Mouse (Mus musculus): Measurements from ENCODE around the gene Trp53.
"Not testable (repeated sequence)": the region's sequence is repeated elsewhere in the genome, so short reads cannot be mapped to it uniquely, and the experiment has no call there.

Gene Trp53

DNA sequence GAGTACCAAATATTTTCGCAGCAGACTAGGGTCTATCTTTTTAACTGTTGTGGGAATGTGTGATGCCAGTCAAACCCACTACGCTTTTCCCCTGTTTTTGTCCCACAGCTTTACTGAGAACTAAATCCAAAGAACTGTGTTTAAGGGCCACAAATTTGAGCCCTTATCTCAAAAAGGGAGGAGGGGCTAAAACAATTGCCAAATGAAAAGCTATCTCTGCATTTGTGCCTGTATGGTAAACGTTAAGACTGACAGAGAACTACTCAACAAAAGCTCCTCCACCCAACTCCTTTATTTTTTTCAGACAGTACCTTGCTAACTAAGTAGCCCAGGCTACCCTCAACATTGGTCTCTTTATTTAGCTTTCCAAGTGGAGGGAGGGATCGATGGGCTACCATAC is 12.6 kb downstream of the Trp53 start:
- DNase-seq (ENCODE audit: extremely low read depth, low read depth), result no peak

DNA sequence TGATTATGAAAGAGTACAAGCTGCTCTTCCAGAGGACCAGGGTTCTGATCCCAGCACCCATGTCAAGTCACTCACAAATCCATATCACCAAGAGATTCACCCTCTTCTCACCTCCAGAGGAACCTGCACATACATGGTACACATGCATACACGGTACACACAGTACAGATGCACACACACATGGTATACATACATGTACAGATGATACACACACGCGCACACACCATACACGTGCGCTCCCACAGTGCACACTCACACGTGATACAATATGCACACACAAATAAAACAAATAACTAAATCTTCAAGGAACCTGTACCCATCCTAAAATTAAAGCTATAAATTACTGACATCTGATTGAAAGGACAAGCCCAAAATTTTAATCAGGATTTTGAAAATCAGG is 14.7 kb downstream of the Trp53 start:
- no peak for DNase-seq (ENCODE audit: extremely low read depth, low read depth)

DNA sequence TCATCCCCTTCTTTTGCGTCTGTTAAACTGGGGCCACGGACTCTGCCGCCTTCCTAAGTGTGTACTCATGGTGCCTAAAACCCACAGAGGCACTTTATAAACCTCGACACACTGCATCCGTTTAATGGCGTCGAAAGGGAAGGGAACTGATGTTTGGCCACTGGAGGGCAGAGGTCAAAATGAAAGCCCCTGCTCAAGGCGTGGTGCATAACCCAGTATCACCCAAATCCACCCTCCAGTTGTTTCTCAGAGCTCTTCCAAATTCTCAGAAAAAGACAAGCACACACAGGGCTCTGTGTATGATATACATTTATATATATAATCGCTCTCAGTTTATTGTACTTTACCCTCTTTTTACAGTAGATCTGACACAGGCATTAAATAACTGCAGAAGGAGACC is 19.3 kb downstream of the Trp53 start:
- DNase-seq (ENCODE audit: extremely low read depth, low read depth), result no peak

DNA sequence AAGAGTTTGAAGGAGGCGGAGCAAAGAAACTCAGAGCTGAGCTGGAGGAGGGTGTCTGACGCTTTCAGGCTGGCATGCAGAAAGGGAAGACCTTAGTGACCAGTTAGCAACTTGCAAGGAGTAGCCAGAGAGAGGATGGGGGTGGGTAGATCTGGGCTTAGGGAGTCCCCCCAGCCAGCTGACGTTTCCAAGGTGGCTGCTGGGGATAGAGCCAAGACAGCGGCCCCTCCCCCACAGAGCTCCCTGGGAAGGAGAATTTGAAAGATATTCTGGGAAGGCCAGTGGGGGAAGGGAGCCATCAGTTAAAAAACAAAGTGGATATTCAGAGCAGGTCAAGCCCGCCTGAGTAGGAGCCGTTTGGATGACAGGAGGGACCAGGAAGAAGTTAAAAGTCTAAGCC is 19.9 kb downstream of the Trp53 start:
- no peak for DNase-seq (ENCODE audit: extremely low read depth, low read depth)

DNA sequence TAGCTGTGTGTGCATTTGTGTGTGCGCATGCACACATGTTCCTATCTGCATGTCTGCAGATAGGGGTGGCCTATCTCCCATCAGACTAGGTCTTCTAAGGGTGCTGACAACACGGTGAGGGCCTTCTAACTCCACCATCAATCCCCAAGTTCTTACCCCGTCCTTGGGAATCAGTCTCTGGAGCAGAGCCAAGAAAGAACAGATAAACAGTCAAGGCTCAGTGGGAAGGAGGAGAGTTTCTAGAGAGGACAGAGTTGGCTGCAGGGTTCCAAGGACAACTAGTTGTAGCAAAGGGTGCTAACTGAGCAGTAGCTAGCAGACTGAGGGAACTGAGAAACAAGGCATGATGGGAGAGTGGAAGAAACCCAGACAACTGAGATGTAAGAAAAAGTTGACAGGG is 21.6 kb downstream of the Trp53 start:
- DNase-seq (ENCODE audit: extremely low read depth, low read depth), result no peak

DNA sequence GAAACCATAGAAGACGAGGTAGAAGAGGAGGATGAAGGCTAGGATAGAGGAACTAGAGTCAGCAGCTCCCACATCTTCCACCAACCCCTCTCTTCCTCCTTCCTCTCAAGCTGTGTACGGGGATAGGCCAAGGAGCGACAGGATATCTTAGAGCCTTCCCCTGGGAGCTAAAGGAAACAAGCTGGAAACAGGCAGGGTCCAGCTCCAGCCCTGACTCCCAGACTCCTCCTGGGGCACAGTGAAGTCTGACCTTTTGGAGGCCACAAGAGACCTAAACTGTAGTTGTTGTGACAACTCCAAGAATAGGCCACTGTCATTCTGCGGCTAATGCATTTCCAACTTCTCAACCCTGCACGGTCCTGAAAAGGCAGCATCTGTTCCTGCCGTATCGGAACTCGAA is 23.4 kb downstream of the Trp53 start:
- no peak for DNase-seq (ENCODE audit: extremely low read depth, low read depth)

DNA sequence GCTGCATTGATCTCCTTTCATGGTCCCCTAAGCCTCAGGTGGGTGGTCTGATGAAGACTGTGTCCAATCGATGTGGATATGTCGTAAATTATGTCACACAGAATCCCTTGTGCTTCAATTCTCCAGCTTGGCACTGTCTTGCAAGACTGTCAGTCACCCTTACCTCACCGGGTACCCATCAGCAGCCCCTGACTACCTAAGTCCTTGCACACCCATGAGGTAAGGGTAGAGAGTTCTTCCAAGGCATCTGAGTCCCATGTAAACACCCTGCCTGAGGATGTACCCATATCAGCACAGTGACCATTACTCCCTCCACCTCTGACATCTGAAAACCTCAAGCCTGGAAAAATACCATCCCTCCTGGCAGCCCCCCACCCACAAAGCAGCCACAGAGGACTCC is 24.2 kb downstream of the Trp53 start:
- DNase-seq (ENCODE audit: extremely low read depth, low read depth), result no peak

DNA sequence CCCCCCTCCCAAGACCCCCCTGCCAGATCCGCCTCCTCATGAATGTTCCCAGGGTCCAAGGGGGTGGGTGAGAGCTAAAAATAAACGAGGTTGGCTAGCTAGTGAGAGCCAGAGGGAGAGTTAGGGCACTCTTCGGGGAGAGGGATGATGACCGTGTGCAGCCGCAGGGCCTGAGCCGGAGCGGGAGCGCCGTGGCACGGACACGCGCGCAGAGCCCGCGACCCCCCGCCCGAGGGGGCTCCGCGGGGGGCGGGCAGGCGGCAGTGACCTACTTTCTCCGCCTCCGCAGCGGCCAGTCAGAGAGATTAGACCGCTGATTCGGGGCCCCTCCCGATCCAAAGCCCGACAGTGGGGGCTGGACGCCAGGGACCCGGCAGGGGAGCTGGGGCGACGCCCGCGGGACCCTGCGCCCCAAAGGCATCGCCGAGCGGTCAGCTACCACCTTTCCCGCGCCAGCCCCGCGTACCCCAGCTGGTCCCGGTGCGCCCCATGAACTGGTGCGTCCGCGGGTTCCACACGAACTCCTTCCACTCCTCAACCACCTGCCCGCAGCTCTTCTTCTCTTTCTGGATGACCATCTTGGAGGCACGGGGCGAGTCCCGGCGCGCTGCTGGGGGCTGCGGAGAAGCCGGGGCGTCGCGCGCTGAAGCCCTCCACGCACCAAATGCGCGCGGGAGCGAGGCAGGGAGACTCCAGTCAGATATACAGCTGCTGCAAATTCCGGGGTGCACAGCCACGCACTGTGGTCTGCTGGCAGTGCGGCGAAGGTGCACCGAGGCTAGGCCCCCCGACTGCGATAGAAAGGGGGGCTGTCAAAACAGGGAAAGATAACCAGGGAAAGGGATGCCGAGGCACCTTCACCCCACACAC is 24.9 kb downstream of the Trp53 start:
- DNase-seq (ENCODE audit: extremely low read depth, low read depth), result no peak

DNA sequence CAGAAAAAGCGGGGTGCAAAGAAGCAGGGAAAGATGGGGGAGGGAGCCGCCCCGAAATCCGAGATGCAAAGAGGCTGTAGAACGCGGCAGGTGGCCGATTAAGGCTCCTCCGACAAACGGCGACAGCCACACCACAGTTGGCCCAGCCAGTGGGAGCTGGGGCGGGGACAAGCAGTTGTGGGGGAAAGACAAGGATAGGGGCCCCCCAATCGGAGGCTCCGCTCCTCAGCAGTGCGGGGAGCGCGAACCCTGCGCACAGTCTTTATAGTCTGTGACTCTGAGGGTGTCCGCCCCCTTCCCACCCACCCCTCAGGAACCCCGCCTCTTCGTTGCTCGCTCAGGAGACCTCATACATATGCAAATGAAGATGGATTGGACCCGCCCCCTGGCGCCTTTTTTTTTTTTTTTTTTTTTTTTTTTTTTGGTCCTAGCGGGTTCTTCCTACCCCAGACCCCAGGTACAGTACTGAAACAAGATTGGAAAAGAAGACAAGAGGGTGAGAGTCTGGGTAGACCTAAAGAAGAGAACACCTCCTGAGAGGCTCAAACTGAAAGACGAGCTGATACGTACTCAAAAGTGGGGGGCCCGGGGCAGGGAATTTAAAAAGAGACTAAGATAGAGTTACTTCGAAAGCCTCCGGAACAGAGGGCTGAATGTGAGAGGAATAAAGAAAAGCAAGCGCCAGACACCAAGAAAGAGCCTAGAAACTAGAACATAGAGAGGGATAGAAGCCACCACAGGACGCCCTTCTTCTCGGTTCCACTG is 25.7 kb downstream of the Trp53 start, which contains the start of gene Atp1b2:
Gene Atp1b2, minus strand, starts transcription at position 217 of the 765 bp plus-strand sequence.
- peak; percentile 85 for DNase-seq (ENCODE audit: extremely low read depth, low read depth)

DNA sequence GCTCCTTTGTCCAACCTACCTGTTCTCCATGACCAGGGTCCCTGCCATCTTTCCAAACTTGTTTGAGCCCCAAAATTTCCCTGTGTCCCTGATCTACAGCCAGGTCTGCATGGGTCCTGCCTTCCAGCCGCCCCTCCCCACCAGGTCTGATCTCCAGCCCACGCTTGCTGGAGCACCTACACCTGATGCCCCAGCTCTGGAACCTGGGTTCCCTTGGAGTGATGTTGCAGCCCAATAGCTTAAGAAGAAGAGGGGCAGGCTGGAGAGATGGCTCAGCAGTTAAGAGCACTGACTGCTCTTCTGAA is 26.3 kb downstream of the Trp53 start:
- no peak for DNase-seq (ENCODE audit: extremely low read depth, low read depth)

DNA sequence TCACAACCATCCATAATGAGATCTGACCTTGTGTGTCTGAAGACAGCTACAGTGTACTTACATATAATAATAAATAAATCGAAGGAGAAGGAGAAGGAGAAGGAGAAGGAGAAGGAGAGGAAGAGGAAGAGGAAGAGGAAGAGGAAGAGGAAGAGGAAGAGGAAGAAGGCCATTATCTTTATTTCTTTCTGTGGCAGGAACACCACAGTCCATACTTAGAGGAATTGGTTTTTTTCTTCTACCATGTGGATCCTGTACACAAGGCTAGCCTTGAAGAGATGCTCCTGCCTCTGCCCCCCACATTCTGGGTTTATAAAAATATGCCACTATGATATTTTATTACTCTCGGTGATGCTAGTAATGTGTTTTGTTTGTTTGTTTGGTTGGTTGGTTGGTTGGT is 26.7 kb downstream of the Trp53 start:
- DNase-seq (ENCODE audit: extremely low read depth, low read depth), result no peak

DNA sequence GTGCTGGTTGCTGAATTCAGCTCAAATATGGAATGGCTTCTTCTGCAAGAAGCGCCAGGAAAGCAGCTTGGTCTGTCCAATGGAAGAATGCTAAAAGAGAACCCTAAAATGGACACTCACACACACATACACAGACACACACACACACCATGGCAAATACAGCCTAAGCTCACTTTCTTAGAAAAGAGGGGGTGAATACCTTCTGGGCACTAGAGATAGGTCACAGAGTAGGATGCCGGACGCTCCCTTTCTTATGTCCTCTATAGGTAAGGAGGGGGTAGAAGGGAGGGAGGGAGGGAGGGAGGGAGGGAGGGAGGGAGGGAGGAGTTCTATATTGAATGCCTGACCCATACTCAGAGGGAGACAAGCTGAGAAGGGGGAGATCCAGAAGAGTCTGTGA is 28.4 kb downstream of the Trp53 start:
- DNase-seq (ENCODE audit: extremely low read depth, low read depth), result no peak

DNA sequence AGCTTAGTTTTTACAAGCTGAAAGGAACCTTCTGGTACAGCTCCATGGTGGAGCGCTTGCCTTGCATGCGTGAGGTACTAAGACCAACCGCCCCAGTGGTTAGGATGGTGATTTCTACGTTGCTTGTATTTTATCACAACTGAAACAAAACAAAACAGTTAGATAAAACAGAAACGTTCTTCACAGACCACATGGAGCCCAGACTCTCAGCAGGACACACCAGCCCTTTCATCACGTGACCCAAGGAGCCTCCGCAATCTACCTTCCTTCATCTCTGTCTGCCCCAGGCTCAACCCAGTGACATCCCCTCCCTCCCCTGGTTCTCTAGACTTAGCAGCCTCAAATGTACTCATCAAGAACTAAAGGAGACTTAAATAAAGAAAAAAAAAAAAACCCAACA is 29.3 kb downstream of the Trp53 start:
- no peak for DNase-seq (ENCODE audit: extremely low read depth, low read depth)

DNA sequence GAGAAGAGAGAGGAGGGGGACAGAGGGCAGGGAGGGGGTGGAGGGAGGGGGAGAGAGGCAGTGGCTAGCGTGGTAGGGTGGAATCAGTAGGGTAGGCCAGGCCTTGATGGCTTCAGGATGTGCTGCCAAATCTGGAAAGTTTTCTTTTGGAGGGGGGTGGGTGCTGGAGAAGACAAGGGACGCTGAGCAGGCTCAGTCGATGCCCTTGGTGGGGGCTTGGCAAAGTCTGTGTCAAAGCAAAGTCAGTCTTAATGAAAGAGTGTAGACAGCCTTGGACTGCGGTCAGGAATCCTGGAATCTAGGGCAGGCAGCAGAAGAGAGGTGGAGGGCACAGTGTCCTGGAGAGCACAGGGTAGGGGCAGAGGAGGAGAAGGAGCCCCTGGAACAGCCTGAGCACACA is 30.7 kb downstream of the Trp53 start:
- no peak for DNase-seq (ENCODE audit: extremely low read depth, low read depth)

DNA sequence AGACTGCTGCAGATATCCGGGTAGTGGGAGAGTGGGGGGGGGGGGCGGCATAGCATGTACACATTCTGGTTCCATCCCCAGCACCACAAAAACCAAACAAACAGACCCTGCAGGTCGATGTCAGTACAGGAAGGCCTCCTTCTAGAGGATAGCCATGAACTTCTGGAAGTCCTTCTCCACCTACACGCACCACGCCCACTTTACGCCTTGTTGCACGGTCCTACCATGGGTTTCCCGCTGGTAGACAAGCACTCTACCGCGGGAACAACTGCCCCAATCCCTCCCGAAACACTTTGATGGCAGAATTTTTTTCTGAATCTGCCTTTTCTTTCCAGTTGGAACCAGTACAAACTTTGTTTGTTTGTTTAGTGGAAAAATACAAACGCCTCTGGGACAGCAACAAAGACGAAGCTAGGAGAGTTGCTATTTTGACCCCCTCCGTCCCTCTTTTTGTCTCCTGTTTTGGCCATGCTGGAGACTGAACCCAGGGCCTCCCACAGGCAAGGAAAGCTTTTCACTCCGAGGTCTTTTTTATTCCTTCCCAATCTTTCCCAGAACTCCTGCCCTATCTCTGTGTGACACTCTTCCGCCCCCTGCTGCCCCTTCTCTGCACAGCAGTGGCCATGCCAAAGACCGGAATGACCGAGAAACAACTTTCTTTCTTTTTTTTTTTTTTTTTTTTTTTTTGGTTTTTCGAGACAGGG is 33.5 kb downstream of the Trp53 start:
- no peak for DNase-seq (ENCODE audit: extremely low read depth, low read depth)

DNA sequence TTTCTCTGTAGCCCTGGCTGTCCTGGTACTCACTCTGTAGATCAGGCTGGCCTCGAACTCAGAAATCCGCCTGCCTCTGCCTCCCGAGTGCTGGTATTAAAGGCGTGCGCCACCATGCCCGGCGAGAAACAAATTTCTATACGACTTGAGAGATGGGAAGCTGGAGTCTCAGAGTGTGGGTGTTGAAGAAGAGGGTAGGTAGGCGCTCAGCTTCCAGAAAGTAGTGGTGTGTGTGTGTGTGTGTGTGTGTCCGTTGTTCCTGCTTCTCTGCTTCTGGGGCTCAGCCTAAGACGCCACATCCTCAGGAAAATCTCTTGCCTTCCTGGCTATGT is 34.1 kb downstream of the Trp53 start:
- DNase-seq (ENCODE audit: extremely low read depth, low read depth), result not testable (repeated sequence)

DNA sequence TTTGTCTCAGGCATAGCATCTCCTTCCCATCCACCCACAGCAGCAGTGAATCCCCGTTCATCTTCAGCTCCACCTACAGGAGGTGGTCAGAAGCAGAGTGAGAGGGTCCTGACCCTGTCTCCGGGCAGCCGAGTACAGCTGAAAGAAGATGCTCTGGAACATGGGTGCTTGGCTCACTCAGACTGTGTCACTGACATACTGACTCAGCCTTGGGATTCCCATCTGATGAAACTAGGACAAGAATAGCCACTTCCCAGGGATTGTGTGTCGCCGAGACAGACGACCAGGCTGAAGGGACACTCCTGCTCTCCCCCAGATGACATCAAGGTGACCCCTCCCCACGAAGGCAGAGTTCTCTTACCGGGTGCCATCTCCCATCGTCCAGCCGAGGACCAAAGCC is 36.6 kb downstream of the Trp53 start:
- DNase-seq (ENCODE audit: extremely low read depth, low read depth), result no peak

DNA sequence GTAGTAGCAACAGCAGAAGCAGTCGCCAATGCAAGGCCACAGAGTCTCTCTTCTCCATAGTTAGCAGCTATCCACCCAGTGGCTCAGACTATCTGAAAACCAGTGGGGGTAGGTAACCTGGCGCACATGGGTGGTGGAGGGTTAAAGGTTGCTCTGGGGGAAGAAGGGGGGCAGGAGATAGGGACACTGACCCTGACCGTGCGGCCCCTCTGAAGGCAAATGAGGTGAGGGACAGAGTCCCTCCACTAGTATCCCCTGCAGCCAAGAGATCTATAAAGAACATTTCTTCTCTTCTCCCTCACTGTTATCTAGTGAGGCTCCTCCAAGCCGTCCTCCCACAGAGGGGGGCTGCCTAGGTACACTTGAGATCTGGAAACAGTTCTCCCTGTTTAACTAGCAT is 37.6 kb downstream of the Trp53 start, which contains the start of gene Shbg:
Gene Shbg, minus strand, starts transcription at position 101 of the 400 bp plus-strand sequence.
- DNase-seq (ENCODE audit: extremely low read depth, low read depth), result no peak

DNA sequence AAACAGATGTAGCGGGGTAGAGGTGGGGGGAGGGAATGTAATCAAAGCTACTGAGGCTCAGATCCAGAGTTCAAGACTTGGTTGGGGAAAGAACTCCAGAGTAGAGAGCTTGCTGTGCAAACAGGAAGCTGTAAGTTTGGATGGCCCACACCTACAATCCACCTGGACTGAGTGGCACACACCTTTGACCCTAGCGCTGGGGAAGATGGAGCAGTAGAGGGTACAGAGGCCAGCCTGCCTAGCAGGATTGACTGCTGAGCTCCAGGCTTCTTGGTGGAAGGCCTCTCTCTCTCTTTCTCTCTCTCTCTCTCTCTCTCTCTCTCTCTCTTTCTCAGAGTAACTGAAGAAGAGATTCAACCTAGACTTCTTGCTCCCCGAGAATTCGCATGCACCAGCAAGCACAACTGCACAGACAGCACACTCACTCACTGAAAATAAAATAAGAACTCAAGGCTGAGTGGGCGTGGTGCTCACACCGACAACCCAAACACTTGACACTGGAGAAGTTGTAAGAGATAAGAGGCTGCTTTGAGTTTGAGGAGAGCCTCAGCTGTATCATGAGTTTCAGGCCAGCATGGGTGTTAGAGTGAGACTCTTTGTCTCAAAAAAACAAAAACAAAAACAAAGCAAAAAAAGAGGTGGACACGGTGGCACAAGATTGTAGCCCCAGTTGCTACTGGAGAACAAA is 40.4 kb downstream of the Trp53 start:
- no peak for DNase-seq (ENCODE audit: extremely low read depth, low read depth)

DNA sequence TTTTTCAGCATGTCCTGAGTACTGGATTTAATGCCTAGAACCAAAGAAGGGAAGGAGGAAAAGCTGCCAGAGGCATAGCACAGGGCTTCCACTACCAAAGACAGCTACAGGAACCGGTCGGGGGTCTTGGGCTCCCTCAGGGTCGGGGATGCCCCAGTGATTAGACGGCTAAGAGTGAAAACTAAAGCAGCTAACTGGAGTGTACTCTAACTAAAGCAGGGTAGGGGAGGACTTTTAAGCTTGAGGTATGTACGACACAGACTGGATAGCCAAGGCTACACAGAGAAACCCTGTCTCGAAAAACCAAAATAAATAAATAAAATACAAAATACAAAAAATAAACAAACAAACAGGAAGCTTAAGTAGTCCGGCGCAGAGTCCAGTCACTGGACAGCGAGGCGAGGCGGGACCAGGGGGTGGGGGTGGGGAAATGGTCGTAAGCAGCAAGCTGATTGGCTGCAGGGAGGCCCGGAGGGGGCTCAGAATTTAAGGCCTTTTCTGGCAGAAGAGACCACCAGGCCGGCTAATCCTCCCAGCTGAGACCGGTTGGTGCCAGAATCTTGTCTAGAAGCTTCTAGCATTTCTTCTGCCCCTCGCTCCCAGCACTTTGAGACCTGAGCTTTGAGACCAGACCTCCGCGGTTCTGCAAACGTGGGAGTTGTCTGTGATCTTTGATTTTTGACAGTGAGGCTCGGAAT is 41.6 kb downstream of the Trp53 start, which contains the start of gene Sat2:
Gene Sat2, plus strand, starts transcription at position 454 of the 698 bp plus-strand sequence.
- no peak for DNase-seq (ENCODE audit: extremely low read depth, low read depth)

DNA sequence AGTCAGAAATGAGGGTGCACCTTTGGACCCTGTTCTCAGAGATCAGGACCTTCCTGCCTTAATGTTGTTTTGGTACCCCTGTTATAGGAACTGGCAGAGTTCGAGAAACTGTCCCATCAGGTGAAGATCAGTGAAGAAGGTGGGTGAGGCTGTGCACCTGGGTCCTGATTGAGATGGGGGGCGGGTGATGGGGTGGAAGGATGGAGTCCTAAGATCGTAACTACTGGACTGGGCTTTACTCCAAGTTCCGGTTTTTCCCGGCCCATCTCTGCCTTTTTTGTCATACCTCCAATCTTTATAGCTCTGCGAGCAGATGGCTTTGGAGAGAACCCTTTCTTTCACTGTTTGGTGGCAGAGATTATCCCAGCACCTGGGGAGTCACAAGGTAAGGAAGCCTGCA is 42.2 kb downstream of the Trp53 start:
- no peak for DNase-seq (ENCODE audit: extremely low read depth, low read depth)
